Mouse (Mus musculus) megakaryocyte-erythroid progenitor cell, adult 5-6 weeks (primary cell): ENCODE results near the gene Fuk. TPM values are rescaled to one million over a fixed set of nuclear protein-coding genes. Genes with fewer than 3 reads are reported as not detected.
A peak's percentile ranks its signal among the peaks of the same experiment; 100 is the strongest.
"Not testable (repeated sequence)": the region's sequence is repeated elsewhere in the genome, so short reads cannot be mapped to it uniquely, and the experiment has no call there.

Source experiments
- ATAC-seq: replicated peaks from 2 replicates; pipeline ENCODE4 v1.8.0; 2016; ENCODE audit warnings: mild to moderate bottlenecking, inconsistent platforms; ENCODE audit not compliant: severe bottlenecking, poor library complexity, low FRiP score, low TSS enrichment
- total RNA-seq, 2 experiments: library from RNA; stranded (forward) in 1 of 2; stranded (reverse) in 1 of 2; fragments of 200-1000, 215-1000 nt in 1 of 2; fragments of >200 nt in 1 of 2; fragmentation: Nextera tagmentation in 1 of 2; gene quantifications; 2 replicates each; pipeline ENCODE4 v1.2.3; 2014 to 2017

The Fuk gene
- total RNA-seq, 2 experiments from 2014 or later: 2.9 to 5.1 TPM

DNA sequence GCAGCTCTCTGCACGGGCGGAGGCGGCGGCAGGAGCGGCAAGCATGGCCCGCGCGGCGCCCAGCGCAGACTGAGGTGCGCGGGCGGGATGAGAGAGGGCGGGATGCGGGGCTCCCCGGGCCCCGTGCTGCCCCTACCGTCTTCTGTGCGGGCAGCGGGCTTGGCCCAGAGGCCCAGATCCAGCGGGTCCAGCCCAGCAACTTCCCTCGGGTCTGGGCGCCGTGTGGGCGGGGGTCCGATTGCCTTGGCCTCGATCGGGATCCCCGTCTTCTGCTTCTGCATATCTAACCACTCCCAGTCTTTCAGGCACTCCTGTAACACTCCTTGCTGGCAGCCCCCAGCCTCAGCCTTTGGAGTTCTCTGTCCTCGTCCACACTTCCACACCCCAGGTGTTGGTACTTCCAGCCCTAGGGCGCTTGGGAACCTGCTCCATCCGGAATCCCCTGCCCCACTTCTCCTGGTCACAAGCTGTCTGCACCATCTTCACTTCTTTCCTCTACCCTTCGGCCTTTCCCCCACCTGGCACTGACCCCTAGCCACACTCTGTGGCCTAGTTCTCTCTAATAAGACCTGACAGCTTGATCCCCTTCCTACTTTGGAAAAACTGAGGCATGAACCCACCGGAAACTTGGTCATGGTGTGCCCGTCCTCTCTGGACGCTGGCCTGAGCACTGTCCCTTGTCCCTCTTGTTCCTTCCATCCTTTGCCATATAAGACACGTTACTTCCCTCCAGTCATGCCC is 17.9 kb upstream of the Fuk start:
- ATAC-seq: no peak; the same call in 1 of the 2 replicates

- peak; percentile 75 for ATAC-seq
Observed at GRCm38 (mm10) chr8:110919341-110920031, 17.2 kb upstream of the Fuk start, which contains the start of gene St3gal2. TSS of gene St3gal2 (plus strand) at chr8:110919922.

GRCm38 (mm10) chr8:110918460-110918859 is 16.2 kb upstream of the Fuk start:
- ATAC-seq: no peak

GRCm38 (mm10) chr8:110918027-110918426 is 15.7 kb upstream of the Fuk start:
- no peak for ATAC-seq

GRCm38 (mm10) chr8:110917415-110917814 is 15.1 kb upstream of the Fuk start:
- no peak for ATAC-seq

GRCm38 (mm10) chr8:110911576-110912570 is 9.6 kb upstream of the Fuk start:
- ATAC-seq: peak; percentile 93

- not testable (repeated sequence) for ATAC-seq
Observed at GRCm38 (mm10) chr8:110909850-110910249, 7.6 kb upstream of the Fuk start.

DNA sequence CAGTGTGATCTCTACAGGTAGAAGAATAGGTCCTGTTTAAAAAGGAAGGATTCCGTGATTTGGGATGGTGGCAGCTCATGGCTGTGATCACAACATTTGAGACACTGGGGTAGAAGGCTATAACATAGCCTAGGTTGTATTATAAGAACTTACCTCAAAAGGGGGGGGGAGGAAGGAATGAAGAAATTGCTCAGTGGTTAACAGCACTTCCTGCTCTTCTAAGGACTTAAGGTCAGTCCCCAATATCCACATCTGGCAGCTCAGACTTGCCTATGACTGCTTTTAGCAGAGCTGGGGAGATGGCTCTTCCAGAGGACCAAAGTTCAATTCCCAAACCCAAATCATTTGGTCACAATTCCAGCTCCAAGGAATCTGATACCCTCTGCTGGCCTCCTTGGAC is 4.4 kb upstream of the Fuk start:
- ATAC-seq: no peak

GRCm38 (mm10) chr8:110905404-110905803 is 3.1 kb upstream of the Fuk start:
- no peak for ATAC-seq

- no peak for ATAC-seq
Observed at GRCm38 (mm10) chr8:110902579-110902965, 284 bp upstream of the Fuk start.

DNA sequence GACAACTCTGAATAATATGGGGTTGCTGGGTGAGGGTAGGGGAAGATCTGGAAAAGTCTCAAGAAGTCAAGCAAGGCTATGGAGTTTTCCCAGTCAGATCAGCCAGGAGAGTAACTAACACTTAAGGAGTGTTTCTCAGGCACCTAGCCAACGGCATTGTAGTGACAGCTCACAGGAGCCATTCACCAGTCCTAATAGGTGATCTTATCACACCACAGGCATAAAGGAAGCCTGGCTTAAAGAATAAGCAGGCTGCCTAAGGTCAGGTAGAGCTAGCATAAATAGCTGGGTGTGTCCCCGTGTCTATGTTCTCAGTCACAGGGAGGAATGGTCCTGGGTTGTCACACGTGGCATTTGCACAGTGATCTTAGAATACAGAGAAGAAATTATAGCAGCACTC is 1.2 kb downstream of the Fuk start:
- ATAC-seq: no peak

DNA sequence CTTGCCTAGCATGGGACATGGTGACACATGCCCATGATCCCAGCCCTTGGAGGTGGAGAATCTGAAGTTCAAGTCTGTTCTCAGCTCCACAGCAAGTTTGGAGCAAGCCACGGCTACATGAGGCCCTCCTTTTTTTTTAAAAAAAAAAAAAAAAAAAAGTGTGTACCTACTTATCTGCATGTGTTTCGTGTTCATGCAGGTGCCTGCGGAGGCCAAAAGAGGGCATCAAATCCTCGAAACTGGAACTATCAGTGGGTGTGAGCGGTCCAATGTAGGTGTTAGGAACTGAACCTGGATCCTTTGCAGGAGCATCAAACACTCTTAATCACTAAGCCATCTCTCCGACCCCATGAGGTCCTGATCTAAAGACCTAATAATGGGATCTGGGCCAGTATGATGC is 4.8 kb downstream of the Fuk start:
- ATAC-seq: no peak

- ATAC-seq: no peak
Observed at GRCm38 (mm10) chr8:110895812-110896211, 6.5 kb downstream of the Fuk start.

DNA sequence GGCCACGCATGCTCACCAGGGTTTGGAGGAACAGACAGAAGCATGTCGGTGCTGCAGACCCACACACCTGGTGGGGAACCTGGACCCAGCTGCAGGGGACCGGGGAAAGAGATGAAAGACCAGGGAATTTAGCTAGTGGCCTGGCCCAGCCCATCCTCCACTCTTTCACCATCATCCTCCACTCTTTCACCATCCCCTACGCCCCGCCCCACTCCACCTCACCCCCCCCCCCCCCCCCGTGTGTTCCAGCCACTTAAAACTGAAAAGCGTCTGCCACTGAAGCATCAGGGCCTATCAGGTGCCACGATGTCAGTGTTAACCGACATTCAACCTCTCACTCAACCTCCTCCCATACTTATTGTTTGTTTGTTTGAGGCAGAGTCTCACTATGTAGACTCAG is 7.0 kb downstream of the Fuk start:
- no peak for ATAC-seq

DNA sequence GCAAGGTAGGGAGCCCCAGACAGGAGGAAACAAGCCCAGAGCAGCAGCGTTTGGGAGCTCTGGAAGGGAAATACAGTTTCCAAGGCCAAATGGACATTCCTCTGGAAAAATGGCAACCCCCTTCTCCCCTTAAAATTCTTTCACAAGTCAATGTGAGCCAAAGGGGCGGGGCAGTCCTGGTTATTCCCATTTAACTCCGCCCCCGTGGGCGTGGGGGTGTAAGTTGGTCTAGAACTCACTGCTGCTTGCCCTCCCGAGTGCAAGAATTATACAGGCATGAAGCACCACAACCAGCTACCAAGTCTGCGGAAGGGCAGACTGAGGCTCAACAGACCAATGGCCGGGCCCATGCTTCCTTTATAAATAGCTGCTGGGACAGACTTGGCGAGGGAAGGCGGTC is 7.4 kb downstream of the Fuk start:
- ATAC-seq: no peak

GRCm38 (mm10) chr8:110892913-110893312 is 9.4 kb downstream of the Fuk start:
- ATAC-seq: no peak

DNA sequence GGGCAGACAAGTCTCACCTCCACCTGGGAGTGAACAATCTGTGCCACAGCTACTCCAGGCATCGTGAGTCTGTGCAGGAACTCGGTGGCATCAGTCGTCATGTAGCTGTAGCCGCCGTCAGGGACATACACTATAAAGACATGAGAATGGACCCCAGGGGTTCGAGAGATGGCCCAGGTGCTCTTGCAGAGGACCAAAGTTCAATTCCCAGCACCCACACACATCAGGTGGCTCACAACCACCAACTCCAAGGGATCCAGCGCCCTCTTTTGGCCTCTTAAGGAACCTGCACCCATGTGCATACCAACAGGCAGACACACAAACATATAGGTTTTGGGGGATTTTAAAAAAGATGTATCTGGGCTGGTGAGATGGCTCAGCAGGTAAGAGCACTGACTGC is 10.2 kb downstream of the Fuk start:
- no peak for ATAC-seq

GRCm38 (mm10) chr8:110889904-110890470 is 12.3 kb downstream of the Fuk start:
- ATAC-seq: no peak

DNA sequence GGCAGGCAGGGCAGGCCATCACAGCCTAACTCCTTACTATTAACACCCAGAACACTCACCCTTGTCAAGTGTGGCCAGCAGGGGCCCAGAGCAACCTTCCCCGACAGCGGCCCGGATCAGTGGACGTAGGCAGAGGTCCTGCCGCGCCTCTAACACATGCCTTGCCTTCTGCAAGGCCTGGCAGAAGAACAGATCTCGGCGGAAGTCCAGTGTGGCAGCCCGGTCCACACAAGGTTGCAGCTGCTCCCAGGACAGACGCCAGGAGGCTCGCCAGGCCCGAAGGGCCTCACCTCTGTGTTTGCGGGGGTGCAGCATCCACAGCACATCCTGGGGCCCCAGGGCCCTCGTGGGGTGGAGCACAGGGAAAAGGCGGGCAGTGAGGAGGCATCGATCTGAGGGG is 13.4 kb downstream of the Fuk start:
- ATAC-seq: no peak

GRCm38 (mm10) chr8:110888441-110888840 is 13.8 kb downstream of the Fuk start:
- ATAC-seq: no peak
